Mouse (Mus musculus): ENCODE results near the gene 4930539E08Rik.

4930539E08Rik gene

DNA sequence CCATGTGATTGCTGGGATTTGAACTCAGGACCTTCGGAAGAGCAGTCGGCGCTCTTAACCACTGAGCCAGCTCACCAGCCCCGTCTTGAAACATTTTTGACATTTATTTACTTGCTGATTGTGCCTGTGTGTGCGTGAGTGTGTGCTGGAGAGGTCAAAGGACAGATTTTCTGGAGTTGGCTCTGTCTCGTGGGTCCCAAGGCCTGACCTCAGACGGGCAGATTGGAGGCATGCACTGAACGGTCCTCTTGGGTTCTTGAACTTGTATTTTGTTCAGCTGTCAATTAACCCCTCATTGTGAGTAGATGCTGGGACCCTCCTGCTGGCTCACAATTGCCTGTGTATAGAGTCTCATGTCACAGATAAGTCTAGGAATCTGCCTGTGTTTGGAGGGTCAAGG lies 28.9 kb downstream of the 4930539E08Rik start:
- H3K36me3 ChIP-seq (ENCODE audit: control insufficient read depth, insufficient read depth, low read length, poor library complexity, severe bottlenecking): no peaks in the 10 kb centered on the region
- no peak for DNase-seq (ENCODE audit: low read depth, low spot score)
- no peaks in the 10 kb centered on the region for H3K27me3 ChIP-seq (ENCODE audit: control insufficient read depth, insufficient read depth, low read length, poor library complexity, severe bottlenecking)

DNA sequence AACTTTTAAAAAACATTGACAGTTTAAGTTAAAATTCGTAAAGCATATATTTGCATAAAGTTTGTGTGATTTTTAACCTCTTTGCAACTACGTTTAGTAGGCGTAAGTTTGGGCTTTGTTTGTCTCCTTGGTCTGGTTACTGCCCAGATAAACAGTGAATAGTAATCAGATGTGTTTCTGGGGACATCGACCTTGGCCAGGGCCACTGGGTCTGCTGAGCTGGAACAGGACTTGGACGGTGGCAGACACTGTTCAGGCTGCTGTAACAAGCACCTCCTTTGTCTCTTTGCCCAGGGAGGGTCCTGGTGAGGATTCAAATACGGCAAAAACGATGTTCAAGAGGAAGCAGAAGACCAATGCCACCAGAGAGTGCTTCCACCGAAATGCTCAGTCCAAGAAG lies 29.9 kb downstream of the 4930539E08Rik start:
- no peaks in the 10 kb centered on the region for H3K36me3 ChIP-seq (ENCODE audit: control insufficient read depth, insufficient read depth, low read length, poor library complexity, severe bottlenecking)
- no peak for DNase-seq (ENCODE audit: low read depth, low spot score)

DNA sequence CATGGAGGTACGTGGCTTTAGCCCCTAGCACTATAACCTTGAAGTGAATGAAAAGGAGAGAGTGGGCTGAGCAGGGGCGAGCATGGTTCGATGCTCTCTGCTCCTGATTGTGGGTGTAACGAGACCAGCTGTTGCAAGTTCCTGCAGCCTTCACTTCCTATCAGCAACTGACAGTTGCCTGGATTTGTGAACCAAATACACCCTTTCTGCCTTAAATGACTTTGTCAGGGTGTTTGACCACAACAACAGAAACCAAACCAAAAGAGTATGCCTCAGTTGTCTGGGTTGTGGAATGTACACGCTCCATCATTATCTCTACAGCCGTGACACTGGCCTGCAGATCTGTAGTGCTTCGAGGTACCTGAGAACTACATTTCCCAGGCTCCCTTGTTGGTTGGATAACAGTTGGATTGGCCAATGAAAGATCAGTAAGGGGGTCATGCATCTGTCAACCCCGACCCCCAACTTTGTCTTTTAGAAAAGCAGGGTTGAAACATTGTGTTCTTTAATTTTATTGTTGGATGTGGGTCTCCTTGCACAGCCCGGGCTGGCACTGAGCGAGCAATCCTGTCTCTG lies 31.1 kb downstream of the 4930539E08Rik start:
- Histone ChIP-seq H3K27me3 (ENCODE audit: control insufficient read depth, insufficient read depth, low read length, poor library complexity, severe bottlenecking) (no peaks in the 10 kb centered on the region), H3K36me3 (ENCODE audit: control insufficient read depth, insufficient read depth, low read length, poor library complexity, severe bottlenecking) (no peaks in the 10 kb centered on the region)
- DNase-seq (ENCODE audit: low read depth, low spot score): no peak

More for the DNA sequence above, 29.9 kb downstream of the 4930539E08Rik start:
- no peaks in the 10 kb centered on the region for H3K27me3 ChIP-seq (ENCODE audit: control insufficient read depth, insufficient read depth, low read length, poor library complexity, severe bottlenecking)

DNA sequence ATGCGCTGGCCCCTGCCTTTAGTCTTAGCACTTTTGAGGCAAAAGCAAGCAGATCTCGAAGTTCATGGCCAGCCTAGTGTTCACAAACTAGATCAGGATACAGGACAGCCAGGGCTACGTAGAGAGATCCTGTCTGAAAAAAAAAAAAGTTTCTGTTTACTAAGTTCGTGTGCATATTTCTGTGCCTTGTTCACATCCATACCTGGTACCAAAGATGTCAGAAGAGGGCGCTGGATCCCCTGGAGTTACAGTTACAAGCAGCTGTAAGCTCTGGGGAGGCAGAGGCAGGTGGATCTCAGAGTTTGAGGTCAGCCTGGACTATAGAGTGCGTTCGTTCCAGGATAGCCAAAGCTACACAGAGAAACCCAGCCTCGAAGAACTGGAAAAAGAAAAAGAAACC lies 32.3 kb downstream of the 4930539E08Rik start:
- Histone ChIP-seq H3K27me3 (ENCODE audit: control insufficient read depth, insufficient read depth, low read length, poor library complexity, severe bottlenecking) (no peaks in the 10 kb centered on the region), H3K36me3 (ENCODE audit: control insufficient read depth, insufficient read depth, low read length, poor library complexity, severe bottlenecking) (no peaks in the 10 kb centered on the region)
- peak; percentile 70 for DNase-seq (ENCODE audit: low read depth, low spot score)

DNA sequence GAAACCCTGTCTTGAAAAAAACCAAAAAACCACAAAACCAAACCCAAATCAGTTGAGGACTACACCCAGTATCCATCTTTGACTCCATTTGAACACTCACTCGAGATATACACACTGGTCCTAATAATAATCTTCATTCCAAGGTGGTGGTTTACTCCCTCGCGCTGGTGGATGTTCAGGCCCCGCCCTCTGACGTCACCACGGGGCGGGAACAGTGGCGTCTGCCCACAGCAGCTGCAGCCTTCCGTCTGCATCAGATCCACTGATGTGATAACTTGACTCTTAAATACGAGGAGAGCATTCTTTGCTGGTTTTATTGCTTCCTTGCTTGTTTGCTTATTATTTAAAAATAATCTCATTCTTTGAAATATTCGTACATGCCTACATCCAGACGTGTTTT lies 32.8 kb downstream of the 4930539E08Rik start:
- H3K36me3 ChIP-seq (ENCODE audit: control insufficient read depth, insufficient read depth, low read length, poor library complexity, severe bottlenecking): no peaks in the 10 kb centered on the region
- DNase-seq (ENCODE audit: low read depth, low spot score): peak; percentile 89
- no peaks in the 10 kb centered on the region for H3K27me3 ChIP-seq (ENCODE audit: control insufficient read depth, insufficient read depth, low read length, poor library complexity, severe bottlenecking)

DNA sequence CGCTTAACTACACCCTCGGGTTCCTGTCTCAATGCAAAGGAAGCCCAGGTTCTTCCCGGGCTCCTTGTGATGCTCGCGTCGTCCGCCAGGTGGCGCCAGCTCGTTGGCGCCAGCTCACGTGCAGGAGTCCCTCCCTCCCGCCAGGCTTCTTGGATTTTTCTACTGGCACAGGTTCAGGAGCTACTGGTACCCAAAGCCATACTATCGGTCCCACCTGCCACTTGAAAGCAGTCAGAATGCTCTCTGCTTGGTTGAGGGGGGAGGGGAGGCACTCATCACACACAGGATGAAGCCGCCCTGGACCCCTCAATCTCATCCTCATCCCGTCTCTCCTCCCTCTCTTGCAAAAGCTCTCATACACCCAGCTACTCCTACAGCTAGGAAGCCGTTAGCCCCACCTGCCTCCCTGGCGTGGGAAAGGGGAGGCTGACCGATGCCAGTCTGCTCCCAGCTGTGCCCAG lies 35.2 kb downstream of the 4930539E08Rik start:
- H3K27me3 ChIP-seq (ENCODE audit: control insufficient read depth, insufficient read depth, low read length, poor library complexity, severe bottlenecking): no peaks in the 10 kb centered on the region
- no peaks in the 10 kb centered on the region for H3K36me3 ChIP-seq (ENCODE audit: control insufficient read depth, insufficient read depth, low read length, poor library complexity, severe bottlenecking)
- DNase-seq (ENCODE audit: low read depth, low spot score): peak; percentile 81

DNA sequence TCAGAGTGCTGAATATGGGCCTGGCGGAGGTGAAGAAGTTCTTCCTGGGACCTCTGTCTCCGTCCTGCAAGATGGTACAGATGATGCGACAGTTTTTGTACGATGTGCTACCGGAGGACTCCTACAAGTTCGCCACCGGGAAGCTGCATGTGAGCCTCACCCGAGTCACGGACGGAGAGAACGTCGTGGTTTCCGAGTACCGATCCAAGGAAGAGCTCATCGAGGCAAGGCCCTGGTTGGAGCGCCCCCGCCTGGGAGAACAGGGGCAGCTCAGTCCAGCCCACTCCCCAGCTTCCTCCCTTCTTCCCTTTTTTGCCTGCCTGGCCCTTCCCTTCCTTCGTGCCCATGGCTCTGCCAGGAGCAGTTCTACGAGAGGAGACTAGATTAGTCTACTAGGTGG lies 38.3 kb downstream of the 4930539E08Rik start:
- no peak for DNase-seq (ENCODE audit: low read depth, low spot score)
- H3K36me3 ChIP-seq (ENCODE audit: control insufficient read depth, insufficient read depth, low read length, poor library complexity, severe bottlenecking): no peaks in the 10 kb centered on the region
- H3K27me3 ChIP-seq (ENCODE audit: control insufficient read depth, insufficient read depth, low read length, poor library complexity, severe bottlenecking): no peaks in the 10 kb centered on the region

DNA sequence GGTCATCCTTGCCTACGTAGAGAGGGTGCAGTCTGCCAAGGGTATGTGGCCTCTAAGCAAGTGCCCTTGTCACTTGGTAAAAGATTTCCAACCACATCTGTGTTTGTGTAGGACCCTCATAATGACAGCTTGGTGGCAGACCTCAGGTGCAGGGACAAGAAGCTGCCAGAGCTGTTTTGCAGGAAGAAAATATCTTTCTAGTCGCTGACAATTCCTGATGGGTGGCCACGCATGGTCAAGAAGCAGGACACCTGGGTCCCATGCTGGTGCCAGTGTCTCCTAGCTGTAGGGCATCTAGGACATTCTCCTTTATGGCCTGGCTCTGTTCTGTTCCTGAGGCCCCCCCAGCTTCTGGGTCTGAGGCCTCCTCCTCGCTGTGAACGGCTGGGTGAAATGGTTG lies 38.8 kb downstream of the 4930539E08Rik start:
- H3K36me3 ChIP-seq (ENCODE audit: control insufficient read depth, insufficient read depth, low read length, poor library complexity, severe bottlenecking): no peaks in the 10 kb centered on the region
- DNase-seq (ENCODE audit: low read depth, low spot score): no peak
- no peaks in the 10 kb centered on the region for H3K27me3 ChIP-seq (ENCODE audit: control insufficient read depth, insufficient read depth, low read length, poor library complexity, severe bottlenecking)

DNA sequence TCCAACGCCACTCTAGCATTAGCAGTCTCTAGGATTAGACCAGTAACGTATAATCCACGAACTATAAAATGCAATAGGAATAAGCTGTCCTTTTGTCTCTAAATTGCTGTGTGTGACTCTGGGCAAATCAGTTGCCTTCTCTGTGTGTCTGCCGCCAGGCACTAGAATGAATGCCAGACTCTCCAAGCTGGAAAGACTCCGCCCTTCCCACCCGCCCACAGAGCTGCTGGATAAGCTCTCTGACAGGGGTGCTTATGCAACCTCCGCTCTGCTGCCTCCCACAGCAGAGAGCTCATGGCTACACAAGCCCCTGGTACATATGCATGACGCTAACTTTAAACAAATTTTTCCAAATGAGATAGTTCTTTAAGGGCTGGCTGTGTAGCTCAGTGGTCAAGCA lies 39.8 kb downstream of the 4930539E08Rik start:
- no peak for DNase-seq (ENCODE audit: low read depth, low spot score)
- Histone ChIP-seq H3K27me3 (ENCODE audit: control insufficient read depth, insufficient read depth, low read length, poor library complexity, severe bottlenecking) (no peaks in the 10 kb centered on the region), H3K36me3 (ENCODE audit: control insufficient read depth, insufficient read depth, low read length, poor library complexity, severe bottlenecking) (no peaks in the 10 kb centered on the region)

DNA sequence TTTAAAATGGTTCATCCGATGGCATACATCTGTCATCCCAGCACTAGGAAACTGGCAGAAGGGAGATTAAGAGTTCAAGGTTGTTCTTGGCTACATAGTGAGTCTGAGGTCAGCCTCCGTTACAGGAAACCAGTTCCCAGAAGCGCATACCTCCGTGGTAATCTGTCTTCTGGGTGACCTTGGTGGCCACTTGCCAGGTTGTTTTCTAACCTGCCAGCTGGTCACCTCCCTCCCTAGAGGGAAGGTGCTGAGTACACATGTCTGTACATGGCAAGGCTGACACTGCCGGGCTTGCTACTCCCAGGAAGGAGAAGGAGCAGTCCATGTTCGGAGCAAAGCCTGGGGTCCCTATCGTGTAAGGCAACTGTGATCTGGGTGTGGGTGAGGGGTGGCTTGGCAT lies 40.3 kb downstream of the 4930539E08Rik start:
- Histone ChIP-seq H3K36me3 (ENCODE audit: control insufficient read depth, insufficient read depth, low read length, poor library complexity, severe bottlenecking) (no peaks in the 10 kb centered on the region), H3K27me3 (ENCODE audit: control insufficient read depth, insufficient read depth, low read length, poor library complexity, severe bottlenecking) (no peaks in the 10 kb centered on the region)
- DNase-seq (ENCODE audit: low read depth, low spot score): no peak

DNA sequence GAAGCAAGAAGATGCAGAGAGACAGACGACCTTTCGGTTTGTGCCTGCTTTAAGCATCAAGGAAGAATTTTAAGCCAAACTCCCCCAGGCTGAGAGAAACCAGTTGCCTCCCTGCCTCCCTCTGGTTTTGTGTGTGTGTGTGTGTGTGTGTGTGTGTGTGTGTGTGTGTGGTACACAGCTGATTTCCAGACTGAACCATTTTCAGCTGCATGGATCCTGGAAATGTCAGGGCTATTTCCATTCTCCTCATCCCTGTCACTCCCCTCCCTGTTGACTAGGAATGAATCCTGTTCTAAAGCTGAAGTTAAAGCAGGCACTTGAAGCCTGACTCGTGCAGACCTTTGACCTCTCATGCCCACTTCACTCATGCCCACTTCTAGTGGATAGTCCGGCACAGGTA lies 40.9 kb downstream of the 4930539E08Rik start:
- Histone ChIP-seq H3K27me3 (ENCODE audit: control insufficient read depth, insufficient read depth, low read length, poor library complexity, severe bottlenecking) (no peaks in the 10 kb centered on the region), H3K36me3 (ENCODE audit: control insufficient read depth, insufficient read depth, low read length, poor library complexity, severe bottlenecking) (no peaks in the 10 kb centered on the region)
- no peak for DNase-seq (ENCODE audit: low read depth, low spot score)

DNA sequence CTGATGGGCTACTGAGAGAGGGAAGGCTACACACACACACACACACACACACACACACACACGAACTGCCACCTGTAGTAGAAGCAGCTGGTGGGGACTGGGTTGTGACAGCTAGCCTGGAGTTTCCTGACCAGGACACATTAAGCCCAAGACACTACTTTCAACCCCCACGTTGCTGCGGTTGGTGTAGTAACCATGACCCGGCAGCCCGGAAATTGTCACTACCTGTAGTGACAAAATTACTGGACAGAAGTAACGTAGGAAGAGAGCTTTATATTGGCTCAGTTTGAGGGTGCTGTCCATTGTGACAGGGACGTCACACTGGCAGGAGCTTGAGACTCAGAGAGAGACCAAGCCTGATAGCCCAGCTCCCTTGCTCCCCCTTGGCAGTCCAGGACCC lies 42.8 kb downstream of the 4930539E08Rik start:
- H3K36me3 ChIP-seq (ENCODE audit: control insufficient read depth, insufficient read depth, low read length, poor library complexity, severe bottlenecking): no peaks in the 10 kb centered on the region
- H3K27me3 ChIP-seq (ENCODE audit: control insufficient read depth, insufficient read depth, low read length, poor library complexity, severe bottlenecking): no peaks in the 10 kb centered on the region
- DNase-seq (ENCODE audit: low read depth, low spot score): no peak

DNA sequence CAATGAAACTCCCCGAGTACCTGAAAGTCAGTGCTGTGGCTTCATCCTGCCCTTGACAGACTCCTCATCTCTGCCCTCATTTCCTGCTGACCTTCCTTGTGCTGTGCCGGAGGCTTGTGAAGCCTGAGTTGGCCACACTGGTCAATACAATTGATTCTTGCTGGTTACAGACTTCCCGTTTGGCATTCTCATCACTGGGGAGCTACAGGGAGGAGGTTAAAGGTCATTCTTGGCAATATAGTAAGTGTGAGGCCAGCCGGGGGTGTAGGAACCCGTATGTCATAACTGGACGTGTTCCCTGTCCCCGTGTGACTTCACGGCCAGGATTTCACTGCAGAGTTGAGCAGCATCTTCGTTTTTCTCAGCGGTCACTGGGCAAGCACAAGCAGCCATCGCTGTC lies 43.3 kb downstream of the 4930539E08Rik start:
- H3K36me3 ChIP-seq (ENCODE audit: control insufficient read depth, insufficient read depth, low read length, poor library complexity, severe bottlenecking): no peaks in the 10 kb centered on the region
- H3K27me3 ChIP-seq (ENCODE audit: control insufficient read depth, insufficient read depth, low read length, poor library complexity, severe bottlenecking): no peaks in the 10 kb centered on the region
- DNase-seq (ENCODE audit: low read depth, low spot score): no peak

DNA sequence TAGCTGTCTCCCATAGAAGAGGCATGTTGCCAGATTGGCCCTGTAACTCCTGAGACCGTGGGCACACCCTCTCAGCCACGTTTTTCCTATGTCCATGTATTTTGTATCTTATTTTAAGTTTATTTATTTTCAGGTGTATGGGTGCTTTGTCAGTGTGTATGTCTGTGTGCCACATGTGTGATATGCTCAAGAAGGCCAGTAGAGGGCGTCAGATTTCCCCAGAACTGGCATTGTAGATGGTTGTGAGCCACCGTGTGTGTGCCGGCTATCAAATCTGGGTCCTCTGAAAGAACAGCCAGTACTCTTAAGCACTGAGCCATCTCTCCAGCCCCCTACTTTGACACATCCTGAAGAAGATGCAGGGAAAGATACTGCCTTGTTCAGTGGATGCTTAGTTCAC lies 44.7 kb downstream of the 4930539E08Rik start:
- H3K27me3 ChIP-seq (ENCODE audit: control insufficient read depth, insufficient read depth, low read length, poor library complexity, severe bottlenecking): no peaks in the 10 kb centered on the region
- DNase-seq (ENCODE audit: low read depth, low spot score): no peak
- no peaks in the 10 kb centered on the region for H3K36me3 ChIP-seq (ENCODE audit: control insufficient read depth, insufficient read depth, low read length, poor library complexity, severe bottlenecking)

DNA sequence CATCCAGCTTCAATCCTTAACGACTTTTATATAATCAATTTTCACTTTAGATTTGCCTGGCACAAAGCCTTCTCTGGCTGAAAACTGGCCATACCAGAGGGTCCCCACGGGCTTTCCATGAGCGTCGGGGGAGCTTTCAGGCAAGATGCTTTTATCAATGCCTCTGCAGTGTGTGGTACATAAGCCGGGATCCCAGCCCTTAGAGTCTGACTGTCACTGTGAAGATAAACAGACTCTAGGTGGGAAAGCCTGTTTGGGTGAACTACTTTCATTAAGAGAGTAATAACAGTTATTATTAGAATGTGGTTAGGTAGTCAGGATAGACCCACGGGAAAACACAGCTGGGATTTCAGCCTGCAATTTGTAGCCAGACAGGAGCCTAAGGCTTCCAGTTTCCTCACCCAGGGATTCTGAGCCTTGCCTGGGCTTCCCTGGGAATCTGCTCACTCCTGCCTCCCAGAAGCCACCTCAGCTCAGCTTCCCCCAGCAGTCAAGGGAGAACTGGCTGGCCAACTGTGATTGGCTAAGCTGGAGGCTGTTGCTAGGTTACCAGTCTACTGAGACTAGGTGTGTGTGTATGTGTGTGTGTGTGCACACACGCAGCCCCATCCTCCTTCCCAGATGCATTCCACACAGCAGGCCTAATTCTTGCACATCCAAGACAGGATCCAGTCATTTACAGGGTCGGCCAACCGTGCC lies 45.6 kb downstream of the 4930539E08Rik start:
- DNase-seq (ENCODE audit: low read depth, low spot score): no peak
- Histone ChIP-seq H3K36me3 (ENCODE audit: control insufficient read depth, insufficient read depth, low read length, poor library complexity, severe bottlenecking) (no peaks in the 10 kb centered on the region), H3K27me3 (ENCODE audit: control insufficient read depth, insufficient read depth, low read length, poor library complexity, severe bottlenecking) (no peaks in the 10 kb centered on the region)

DNA sequence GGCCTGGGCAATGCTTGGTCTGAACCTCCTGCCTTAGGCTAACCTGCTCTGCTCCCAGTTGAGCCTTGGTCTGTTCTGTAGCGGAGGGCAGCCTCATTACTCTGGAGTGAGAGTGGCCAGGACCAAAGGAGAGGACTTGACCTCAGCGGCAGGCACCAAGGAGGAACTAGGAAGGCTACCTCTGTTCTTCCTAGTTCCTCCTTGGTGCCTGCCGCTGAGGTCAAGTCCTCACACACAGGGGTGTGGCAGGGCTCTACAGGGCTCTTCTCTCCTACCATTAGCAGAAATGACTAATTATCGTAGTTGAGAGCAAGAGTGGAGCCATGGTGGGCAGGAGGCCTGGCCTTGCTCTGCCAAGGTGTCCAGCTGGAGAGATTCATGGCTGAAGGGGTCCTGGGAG lies 47.7 kb downstream of the 4930539E08Rik start:
- no peaks in the 10 kb centered on the region for H3K36me3 ChIP-seq (ENCODE audit: control insufficient read depth, insufficient read depth, low read length, poor library complexity, severe bottlenecking)
- DNase-seq (ENCODE audit: low read depth, low spot score): no peak

More for the DNA sequence above, 47.7 kb downstream of the 4930539E08Rik start:
- H3K27me3 ChIP-seq (ENCODE audit: control insufficient read depth, insufficient read depth, low read length, poor library complexity, severe bottlenecking): no peaks in the 10 kb centered on the region
